Mouse (Mus musculus): Measurements from ENCODE around the gene Akap11. TPM values are rescaled to one million over a fixed set of nuclear protein-coding genes. Genes with fewer than 3 reads are reported as not detected.

The Akap11 gene
- polyA plus RNA-seq, 1 experiment: 9.0 TPM

Other genes with a start within 250 kb of the Akap11 start
- 0.11 TPM for gene Tnfsf11, start 228.8 kb downstream of the Akap11 start, polyA plus RNA-seq (2012; fragmentation: generic; extraction: Trizol)
- 1.2 TPM for gene Dgkh, start 196.0 kb upstream of the Akap11 start, polyA plus RNA-seq (2012; fragmentation: generic; extraction: Trizol)

Data from C2C12 (cell line).